ENCODE assay signal across 9 mouse cellular contexts in genomic region chr8:117260930-117261475, GRCm38 (mm10). TPM values are rescaled to one million over a fixed set of nuclear protein-coding genes. Genes with fewer than 3 reads are reported as not detected.
DNase-seq lines count a peak whose midpoint lies in the region; ATAC-seq and TF ChIP-seq lines count a peak whose summit lies in the region.
"Had no signal": no experiment of that assay in that cellular context is flagged by ENCODE, and none has a peak within 500 bp of the region (broad histone marks: within the 10 kb centered on the region; RNA-seq: fewer than 3 reads in every experiment).

No protein-coding gene starts in this region.

- WGBS in lung, embryonic 15.5 days: 31% methylated on average over 14 of the region's 14 CpGs
- WGBS in intestine, postnatal 0 days: 30% methylated on average over 14 of the region's 14 CpGs
- 20% methylated on average over 14 of the region's 14 CpGs for WGBS in neural tube, embryonic 15.5 days

- no peak for ATAC-seq in lung, embryonic 15.5 days (ENCODE audit: borderline replicate concordance, extremely low read depth, low FRiP score, low TSS enrichment)
- no peak for ATAC-seq in intestine, postnatal 0 days
- ATAC-seq in neural tube, embryonic 15.5 days (ENCODE audit: low FRiP score): no peak
- ATAC-seq in granulocyte monocyte progenitor cell, adult 5-6 weeks (replicated peaks; ENCODE audit: poor library complexity, severe bottlenecking): no peak

- no peak for TF ChIP-seq CTCF in embryonic fibroblast, embryonic 13.5 days (IDR thresholded peaks at IDR 0.05; ENCODE audit: borderline replicate concordance, insufficient read depth, low read length)
- no peak for TF ChIP-seq CTCF in intestine, postnatal 0 days (IDR thresholded peaks at IDR 0.05; ENCODE audit: low read depth)

- H3K4me1 ChIP-seq in lung, embryonic 15.5 days: peaks cover 59% of the 10 kb centered on the region
- H3K4me1 ChIP-seq in embryonic fibroblast, embryonic 13.5 days (ENCODE audit: control insufficient read depth, insufficient read depth, low read length): peaks cover 10% of the 10 kb centered on the region
- H3K4me1 ChIP-seq in intestine, postnatal 0 days (replicated peaks; ENCODE audit: control insufficient read depth, insufficient read depth, low read length): peaks cover 25% of the 10 kb centered on the region
- peaks cover 62% of the 10 kb centered on the region for H3K4me1 ChIP-seq in neural tube, embryonic 15.5 days

- H3K9me3 ChIP-seq in lung, embryonic 15.5 days: no peaks in the 10 kb centered on the region
- H3K9me3 ChIP-seq in intestine, postnatal 0 days (ENCODE audit: control insufficient read depth): no peaks in the 10 kb centered on the region
- H3K9me3 ChIP-seq in neural tube, embryonic 15.5 days (replicated peaks): no peaks in the 10 kb centered on the region

- H3K4me2 ChIP-seq in lung, embryonic 15.5 days: peak overlapping the region; percentile 73
- peak overlapping the region; percentile 77 for H3K4me2 ChIP-seq in intestine, postnatal 0 days (replicated peaks; ENCODE audit: low read depth)
- H3K4me2 ChIP-seq in neural tube, embryonic 15.5 days: peak overlapping the region; percentile 93

- H3K27me3 ChIP-seq in lung, embryonic 15.5 days: no peaks in the 10 kb centered on the region
- no peaks in the 10 kb centered on the region for H3K27me3 ChIP-seq in intestine, postnatal 0 days (replicated peaks; ENCODE audit: control insufficient read depth, insufficient read depth, low read length)
- no peaks in the 10 kb centered on the region for H3K27me3 ChIP-seq in neural tube, embryonic 15.5 days (replicated peaks)

- intact Hi-C loops in heart, postnatal 10 days (cut with DNase I): no loop called here

- H3K27ac ChIP-seq in lung, embryonic 15.5 days: no peak overlapping the region
- no peak overlapping the region for H3K27ac ChIP-seq in embryonic fibroblast, embryonic 13.5 days (ENCODE audit: insufficient read depth, low read length)
- H3K27ac ChIP-seq in intestine, postnatal 0 days (ENCODE audit: low read depth, low read length): peak overlapping the region; percentile 95
- peak overlapping the region; percentile 95 for H3K27ac ChIP-seq in neural tube, embryonic 15.5 days (replicated peaks)
- H3K27ac ChIP-seq: macrophage had no signal

- peak overlapping the region; percentile 5; the same call in 1 of the 2 replicates for H3K9ac ChIP-seq in lung, embryonic 15.5 days
- no peak overlapping the region for H3K9ac ChIP-seq in intestine, postnatal 0 days (ENCODE audit: low read depth, low read length)
- H3K9ac ChIP-seq in neural tube, embryonic 15.5 days (replicated peaks): peak overlapping the region; percentile 96

- peak overlapping the region; percentile 87; the same call in 1 of the 2 replicates for H3K4me3 ChIP-seq in lung, embryonic 15.5 days
- 0 out of 2 replicates have a peak overlapping the region, but pooled peaks have one; percentile 1 for H3K4me3 ChIP-seq in embryonic fibroblast, embryonic 13.5 days (ENCODE audit: insufficient read depth, low read length)
- peak overlapping the region; percentile 96 for H3K4me3 ChIP-seq in intestine, postnatal 0 days (ENCODE audit: low read depth, low read length)
- peak overlapping the region; percentile 79 for H3K4me3 ChIP-seq in neural tube, embryonic 15.5 days (replicated peaks)

- H3K36me3 ChIP-seq in lung, embryonic 15.5 days: no peaks in the 10 kb centered on the region
- no peaks in the 10 kb centered on the region for H3K36me3 ChIP-seq in intestine, postnatal 0 days (ENCODE audit: control insufficient read depth, insufficient read depth)
- no peaks in the 10 kb centered on the region for H3K36me3 ChIP-seq in neural tube, embryonic 15.5 days

- no peak for DNase-seq in lung, postnatal 25 days (ENCODE audit: low spot score)
- no peak for DNase-seq in cerebellum, adult 11-12 months
- no peak for DNase-seq in heart, postnatal 10 days

- no peak for TF ChIP-seq POLR2A in embryonic fibroblast, embryonic 13.5 days (IDR thresholded peaks at IDR 0.05; ENCODE audit: low read depth, low read length)

RNA-seq across cellular contexts. Expression of gene Cmip, which starts 4.1 kb away (rescaled TPM):
- 18.8 and 21.7 TPM in 2 replicates for polyA plus RNA-seq in lung, embryonic 15.5 days (2015; fragmentation: Nextera tagmentation; extraction: Ambion mirVana)
- polyA plus RNA-seq in embryonic fibroblast, embryonic 13.5 days (2011; ENCODE audit: insufficient read length, low read depth, missing spikeins): 31.0 and 40.2 TPM in 2 replicates
- 47.1 and 48.9 TPM in 2 replicates for polyA plus RNA-seq in intestine, postnatal 0 days (2015; fragmentation: Nextera tagmentation; extraction: Ambion mirVana)
- polyA plus RNA-seq in neural tube, embryonic 15.5 days (2015; fragmentation: Nextera tagmentation; extraction: Ambion mirVana): 135 and 193 TPM in 2 replicates
- 30.7 and 49.5 TPM in 2 replicates for total RNA-seq in granulocyte monocyte progenitor cell, adult 5-6 weeks (2014; fragmentation: Nextera tagmentation)
- total RNA-seq in granulocyte monocyte progenitor cell, adult 5-6 weeks (2017): 6.0 and 11.8 TPM in 2 replicates
- total RNA-seq in heart, postnatal 10 days (2021): 10 to 100 TPM; 32.8 to 38.5 TPM

Comparison
In these comparisons a context has a peak if more than half of its experiments do, and no peak if none do; other contexts are left out.
1. H3K27ac ChIP-seq: peak in intestine, postnatal 0 days (single experiment) and neural tube, embryonic 15.5 days (single experiment); none in lung, embryonic 15.5 days (single experiment) and embryonic fibroblast, embryonic 13.5 days (single experiment).
2. H3K4me3 ChIP-seq: peak in every context shown above with its lines; median percentile 96 in intestine, postnatal 0 days; 87 in lung, embryonic 15.5 days; 79 in neural tube, embryonic 15.5 days; 1 in embryonic fibroblast, embryonic 13.5 days.
3. Peak in every context shown above with its lines, with median percentiles within 50 percentile points of each other: H3K4me2 ChIP-seq.